In the genomic region with DNA sequence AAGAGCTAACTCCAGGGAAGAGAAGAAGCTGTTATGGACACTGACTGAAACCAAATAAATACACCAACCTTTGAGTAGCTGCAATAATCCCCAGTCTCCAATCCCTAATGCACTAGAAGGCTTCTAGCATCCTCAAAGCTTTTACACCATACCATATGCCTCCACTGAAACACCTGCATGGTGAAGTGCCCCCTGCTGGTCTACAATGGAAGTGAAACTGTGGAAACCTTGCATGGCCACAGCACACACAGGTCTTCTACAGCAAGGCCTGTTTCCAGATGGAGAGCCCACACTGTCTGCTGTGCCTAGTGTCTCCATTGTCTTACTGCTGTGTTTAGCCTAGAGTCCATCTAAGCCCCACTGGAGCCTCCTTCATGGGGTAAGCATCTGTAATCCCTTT, we compare ENCODE assay signal across 9 mouse cellular contexts. TPM values are rescaled to one million over a fixed set of nuclear protein-coding genes. Genes with fewer than 3 reads are reported as not detected.
DNase-seq lines count a peak whose midpoint lies in the region; ATAC-seq lines count a peak whose summit lies in the region.
"Had no signal": no experiment of that assay in that cellular context is flagged by ENCODE, and none has a peak within 500 bp of the region (broad histone marks: within the 10 kb centered on the region; RNA-seq: fewer than 3 reads in every experiment).

No protein-coding gene starts in this region.

- ATAC-seq in intestine, embryonic 15.5 days: 0 out of 2 replicates have a peak, but pooled peaks have one; percentile 28

- no peaks in the 10 kb centered on the region for H3K27me3 ChIP-seq in heart, embryonic 10.5 days (ENCODE audit: insufficient read depth, poor library complexity, severe bottlenecking)
- H3K27me3 ChIP-seq in intestine, embryonic 15.5 days (replicated peaks): no peaks in the 10 kb centered on the region
- H3K27me3 ChIP-seq: stomach, embryonic 15.5 days had no signal

- H3K27ac ChIP-seq in heart, embryonic 10.5 days: no peak overlapping the region
- H3K27ac ChIP-seq in intestine, embryonic 15.5 days: no peak overlapping the region
- H3K27ac ChIP-seq: stomach, embryonic 15.5 days had no signal

- H3K4me3 ChIP-seq in heart, embryonic 10.5 days: no peak overlapping the region
- H3K4me3 ChIP-seq in intestine, embryonic 15.5 days (replicated peaks): no peak overlapping the region
- H3K4me3 ChIP-seq: stomach, embryonic 15.5 days had no signal

- H3K9ac ChIP-seq in intestine, embryonic 15.5 days: no peak overlapping the region
- H3K9ac ChIP-seq: stomach, embryonic 15.5 days had no signal

- no peaks in the 10 kb centered on the region for H3K9me3 ChIP-seq in heart, embryonic 10.5 days
- no peaks in the 10 kb centered on the region for H3K9me3 ChIP-seq in intestine, embryonic 15.5 days
- H3K9me3 ChIP-seq: stomach, embryonic 15.5 days had no signal

- no peak overlapping the region for H3K4me2 ChIP-seq in intestine, embryonic 15.5 days (replicated peaks)
- H3K4me2 ChIP-seq: stomach, embryonic 15.5 days had no signal

- H3K4me1 ChIP-seq in heart, embryonic 10.5 days: no peaks in the 10 kb centered on the region
- H3K4me1 ChIP-seq in intestine, embryonic 15.5 days (replicated peaks): no peaks in the 10 kb centered on the region
- H3K4me1 ChIP-seq: stomach, embryonic 15.5 days had no signal

- H3K36me3 ChIP-seq in heart, embryonic 10.5 days: peaks cover 57% of the 10 kb centered on the region
- peaks cover 9% of the 10 kb centered on the region; the same call in 1 of the 2 replicates for H3K36me3 ChIP-seq in intestine, embryonic 15.5 days

- DNase-seq in heart, adult 18-20 months: peak; percentile 18 to 75
- DNase-seq in heart, embryonic 10.5 days (ENCODE audit: low spot score): no peak
- peak; percentile 82 for DNase-seq in 3T3-L1 (ENCODE audit: low read depth, low spot score)
- DNase-seq in R1 (ENCODE audit: low read depth, low spot score): peak; percentile 79
- DNase-seq in cerebellum, postnatal 10 days: peak; percentile 59 to 65
- peak; percentile 61 for DNase-seq in lung, postnatal 10 days
- peak; percentile 71 to 87 for DNase-seq in spleen, postnatal 4 days (ENCODE audit: low spot score in 2 of 2)

RNA-seq across cellular contexts. Expression of a gene that starts 10.1 kb away (rescaled TPM):
- 10 to 100 TPM; 47.7 to 48.7 TPM for total RNA-seq in heart, adult 18-20 months (2021)
- 94.8 and 112 TPM in 2 replicates for polyA plus RNA-seq in heart, embryonic 10.5 days (2016; fragmentation: Nextera tagmentation; extraction: Ambion mirVana)
- 96.0 and 105 TPM in 2 replicates for polyA plus RNA-seq in intestine, embryonic 15.5 days (2015; fragmentation: Nextera tagmentation; extraction: Ambion mirVana)

RNA-seq across cellular contexts. Expression of a gene that starts 25.5 kb away (rescaled TPM):
- total RNA-seq in heart, adult 18-20 months (2021): 1 to 10 TPM; 6.2 to 6.5 TPM
- 8.9 and 9.6 TPM in 2 replicates for polyA plus RNA-seq in heart, embryonic 10.5 days (2016; fragmentation: Nextera tagmentation; extraction: Ambion mirVana)
- polyA plus RNA-seq in intestine, embryonic 15.5 days (2015; fragmentation: Nextera tagmentation; extraction: Ambion mirVana): 13.8 and 14.7 TPM in 2 replicates

RNA-seq across cellular contexts. Expression of a gene that starts 38.7 kb away (rescaled TPM):
- 1 to 10 TPM; 4.3 to 5.6 TPM for total RNA-seq in heart, adult 18-20 months (2021)
- 19.1 and 26.3 TPM in 2 replicates for polyA plus RNA-seq in heart, embryonic 10.5 days (2016; fragmentation: Nextera tagmentation; extraction: Ambion mirVana)
- polyA plus RNA-seq in intestine, embryonic 15.5 days (2015; fragmentation: Nextera tagmentation; extraction: Ambion mirVana): 31.2 and 31.7 TPM in 2 replicates
